Mouse (Mus musculus) kidney, postnatal 0 days (tissue): ENCODE measurements at regions not wholly inside any gene's neighbourhood (a gene's known extent, or its start where the extent isn't known, plus 50 kb on each side); places are given as distances from the start of the nearest gene placed in this dataset.

Experiments used
- ATAC-seq: fragments of 200-750 bp; cut with Nextera tagmentation; replicated peaks from 2 replicates; pipeline ENCODE4 v1.8.0; 2017; ENCODE audit warnings: low read depth, moderate number of reproducible peaks, moderate TSS enrichment, moderate library complexity; ENCODE audit not compliant: low FRiP score
- DNase-seq: peaks from one replicate; pipeline ENCODE4 v3.0.0-alpha.2; 2016; ENCODE audit warnings: low spot score
- H3K27ac ChIP-seq: fragments of 300-500 bp; sonication (generic); 2 replicates; pipeline ENCODE4 v1.5.1; 2014; ENCODE audit warnings: mild to moderate bottlenecking
- H3K27me3 ChIP-seq: fragments of 300-500 bp; sonication (generic); 2 replicates; pipeline ENCODE4 v1.6.1; 2014; ENCODE audit warnings: low read length, mixed read lengths; ENCODE audit not compliant: insufficient read depth
- H3K36me3 ChIP-seq: fragments of 300-500 bp; sonication (generic); 2 replicates; pipeline ENCODE4 v1.6.1; 2014; ENCODE audit warnings: low read length, mixed read lengths; ENCODE audit not compliant: insufficient read depth
- H3K4me1 ChIP-seq: fragments of 300-500 bp; sonication (generic); replicated peaks from 2 replicates; pipeline ENCODE4 v1.6.1; 2014; ENCODE audit warnings: antibody characterized with exemption, low read length, mixed read lengths; ENCODE audit not compliant: insufficient read depth
- H3K4me2 ChIP-seq: fragments of 300-500 bp; sonication (generic); 2 replicates; pipeline ENCODE4 v1.6.1; 2014; ENCODE audit warnings: mild to moderate bottlenecking, low read length, moderate library complexity, mixed read lengths
- H3K4me3 ChIP-seq: fragments of 300-500 bp; sonication (generic); replicated peaks from 2 replicates; pipeline ENCODE4 v1.5.1; 2014; ENCODE audit warnings: low read depth, low read length
- H3K9ac ChIP-seq: fragments of 300-500 bp; sonication (generic); 2 replicates; pipeline ENCODE4 v1.6.1; 2014; ENCODE audit warnings: low read depth, low read length
- H3K9me3 ChIP-seq: fragments of 300-500 bp; sonication (generic); replicated peaks from 2 replicates; pipeline ENCODE4 v1.6.1; 2016; ENCODE audit warnings: low read length, inconsistent platforms, mixed read lengths
- CTCF ChIP-seq: IDR thresholded peaks from 2 replicates; pipeline ENCODE4 v1.5.1; 2016; ENCODE audit warnings: antibody characterized with exemption, low read depth, mild to moderate bottlenecking, moderate library complexity
- WGBS: fragments of 180-500 bp; shearing (Covaris S2); extraction: QIAGEN DNeasy Blood & Tissue Kit; methylation state at CpG from one replicate; pipeline ENCODE4 v1.1.7; 2014; 5-methylcytosine and 5-hydroxymethylcytosine counted together

DNA sequence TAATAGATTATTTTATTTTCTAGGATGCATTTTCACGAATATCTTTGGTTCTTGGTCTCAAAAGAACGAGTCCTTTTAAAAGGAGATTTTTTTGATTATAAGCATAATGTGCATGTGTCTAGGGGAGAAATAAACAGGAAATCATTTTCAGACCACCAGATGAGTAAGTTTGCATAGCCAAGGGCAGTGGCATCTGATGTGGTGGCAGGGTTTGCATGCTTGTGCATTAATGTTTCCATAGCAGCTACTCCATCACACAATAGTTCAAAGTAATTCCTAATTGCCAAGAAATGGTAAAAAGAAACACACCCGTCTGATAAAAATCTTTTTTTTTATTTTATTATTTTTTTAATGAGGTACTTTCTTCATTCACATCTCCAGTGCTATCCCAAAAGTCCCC, 182.3 kb downstream of the Gnai1 start:
- Histone ChIP-seq H3K4me3 (no peak overlapping the region), H3K27ac (no peak overlapping the region), H3K36me3 (no peaks in the 10 kb centered on the region), H3K27me3 (no peaks in the 10 kb centered on the region), H3K4me1 (no peaks in the 10 kb centered on the region), H3K4me2 (no peak overlapping the region), H3K9me3 (no peaks in the 10 kb centered on the region), H3K9ac (no peak overlapping the region)
- WGBS, result 85% methylated on average over 3 of the region's 3 CpGs
- no peak for TF ChIP-seq CTCF
- ATAC-seq (no peak), DNase-seq (no peak)

DNA sequence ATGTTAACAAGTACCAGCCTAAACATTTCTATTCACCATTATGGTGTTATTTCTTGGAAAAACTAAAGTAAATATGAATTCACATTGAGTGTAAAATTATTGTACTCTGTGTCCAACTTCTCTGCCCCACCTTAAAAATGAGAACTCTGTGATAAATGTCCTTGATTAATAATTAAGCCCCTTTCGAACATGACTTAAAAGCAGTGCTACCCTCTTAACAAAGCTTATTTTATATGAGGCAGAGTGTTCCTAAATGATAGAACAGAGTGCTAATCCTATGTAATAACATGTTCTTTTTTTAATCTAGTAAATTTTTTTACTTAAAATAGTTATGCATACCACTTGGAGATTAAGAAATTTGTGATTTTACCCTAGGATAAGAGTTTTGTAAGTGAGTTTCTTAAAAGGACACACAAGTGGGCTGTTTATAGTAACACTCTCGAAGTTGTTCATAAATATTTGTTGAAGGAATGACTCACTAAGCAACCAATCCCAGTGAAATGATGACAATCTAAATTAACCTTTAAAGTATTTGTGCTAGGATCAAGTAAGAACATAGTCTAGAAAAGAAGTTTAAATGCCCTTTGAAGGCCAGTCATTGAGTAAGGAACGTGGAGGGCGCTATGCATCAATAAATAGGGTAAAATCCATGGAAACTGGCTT, 148.6 kb downstream of the Gnai1 start:
- no peak for TF ChIP-seq CTCF
- Histone ChIP-seq H3K9ac (no peak overlapping the region), H3K27ac (no peak overlapping the region), H3K4me2 (no peak overlapping the region), H3K9me3 (no peaks in the 10 kb centered on the region), H3K4me3 (no peak overlapping the region), H3K36me3 (no peaks in the 10 kb centered on the region), H3K27me3 (no peaks in the 10 kb centered on the region), H3K4me1 (no peaks in the 10 kb centered on the region)
- no peak for ATAC-seq
- WGBS, result 67% methylated on average over 4 of the region's 4 CpGs
- DNase-seq, result no peak
